Mouse (Mus musculus) MEL (cell line): ENCODE measurements around the gene Gm34302. TPM values are rescaled to one million over a fixed set of nuclear protein-coding genes. Genes with fewer than 3 reads are reported as not detected.
"Not testable (repeated sequence)": the region's sequence is repeated elsewhere in the genome, so short reads cannot be mapped to it uniquely, and the experiment has no call there.

Experiments
- DNase-seq: peaks from one replicate; pipeline ENCODE4 v3.0.0; 2011; ENCODE audit warnings: low read depth, low spot score
- H3K27ac ChIP-seq: 2 replicates; pipeline ENCODE4 v1.5.1; 2012; ENCODE audit warnings: low read depth, mild to moderate bottlenecking, control low read depth, low read length, moderate library complexity; ENCODE audit not compliant: control insufficient read depth
- H3K27me3 ChIP-seq, 2 experiments: fragments of 150-350 bp in 1 of 2; sonication (generic) in 1 of 2; 2 replicates each; pipeline ENCODE4 v1.6.1; 2012; ENCODE audit warnings: low read length in 2 of 2, mild to moderate bottlenecking in 2 of 2, improper control_type of control experiment in 1 of 2, moderate library complexity in 1 of 2; ENCODE audit not compliant: insufficient read depth in 2 of 2, control insufficient read depth in 1 of 2
- H3K36me3 ChIP-seq, 2 experiments: 2 replicates each; pipeline ENCODE4 v1.6.1; 2012 to 2014; ENCODE audit warnings: low read length in 2 of 2, improper control_type of control experiment in 1 of 2, inconsistent platforms in 1 of 2, mild to moderate bottlenecking in 1 of 2; ENCODE audit not compliant: insufficient read depth in 2 of 2, control insufficient read depth in 1 of 2
- H3K4me1 ChIP-seq, 2 experiments: fragments of 150-350 bp in 1 of 2; sonication (generic) in 1 of 2; 2 replicates each; pipeline ENCODE4 v1.6.1; 2012; ENCODE audit warnings: low read length in 2 of 2, improper control_type of control experiment in 1 of 2, mild to moderate bottlenecking in 1 of 2; ENCODE audit not compliant: insufficient read depth in 2 of 2, control insufficient read depth in 1 of 2
- H3K4me3 ChIP-seq, 2 experiments: fragments of 150-350 bp in 1 of 2; sonication (generic) in 1 of 2; 2 replicates each; pipeline ENCODE4 v1.5.1; 2012; ENCODE audit warnings: low read depth in 2 of 2, low read length in 2 of 2, mild to moderate bottlenecking in 2 of 2, moderate library complexity in 2 of 2, control low read depth in 1 of 2, improper control_type of control experiment in 1 of 2; ENCODE audit not compliant: control insufficient read depth in 1 of 2, insufficient read depth in 1 of 2
- H3K79me2 ChIP-seq: 2 replicates; pipeline ENCODE4 v1.6.1; 2012; ENCODE audit warnings: mild to moderate bottlenecking, low read length, moderate library complexity; ENCODE audit not compliant: control insufficient read depth, poor library complexity, insufficient read depth
- H3K9ac ChIP-seq: 2 replicates; pipeline ENCODE4 v1.6.1; 2012; ENCODE audit warnings: low read depth, mild to moderate bottlenecking, control low read depth, low read length, moderate library complexity; ENCODE audit not compliant: control insufficient read depth, poor library complexity, severe bottlenecking
- H3K9me3 ChIP-seq: fragments of 150-350 bp; sonication (generic); replicated peaks from 2 replicates; pipeline ENCODE4 v1.6.1; 2012; ENCODE audit warnings: mild to moderate bottlenecking, low read length, improper control_type of control experiment, moderate library complexity; ENCODE audit not compliant: insufficient read depth
- BHLHE40 ChIP-seq: IDR thresholded peaks from 2 replicates; pipeline ENCODE4 v1.6.1; 2012; ENCODE audit warnings: low read depth, mild to moderate bottlenecking, inconsistent platforms, low read length, improper control_type of control experiment, borderline replicate concordance
- CTCF ChIP-seq, 3 experiments: IDR thresholded peaks in 2 of 3; conservative IDR thresholded peaks in 1 of 3; 2 replicates each; pipeline ENCODE4 v1.5.1; 2011 to 2012; ENCODE audit warnings: low read length in 3 of 3, low read depth in 2 of 3, mild to moderate bottlenecking in 2 of 3, improper control_type of control experiment in 1 of 3, inconsistent platforms in 1 of 3, mixed read lengths in 1 of 3, moderate library complexity in 1 of 3; ENCODE audit not compliant: control insufficient read depth in 1 of 3, insufficient read depth in 1 of 3, poor library complexity in 1 of 3, severe bottlenecking in 1 of 3
- E2F4 ChIP-seq: IDR thresholded peaks from 2 replicates; pipeline ENCODE4 v1.6.1; 2011; ENCODE audit warnings: low read depth, low read length, improper control_type of control experiment, borderline replicate concordance
- ELF1 ChIP-seq: IDR thresholded peaks from 2 replicates; pipeline ENCODE4 v1.6.1; 2014; ENCODE audit warnings: low read depth, mild to moderate bottlenecking, inconsistent platforms, low read length, improper control_type of control experiment, moderate library complexity
- ETS1 ChIP-seq: IDR thresholded peaks from 2 replicates; pipeline ENCODE4 v1.6.1; 2012; ENCODE audit warnings: low read depth, mild to moderate bottlenecking, inconsistent platforms, low read length, improper control_type of control experiment, moderate library complexity
- GATA1 ChIP-seq: IDR thresholded peaks from 2 replicates; pipeline ENCODE4 v1.6.1; 2011; ENCODE audit warnings: low read depth, low read length, improper control_type of control experiment
- HCFC1 ChIP-seq: IDR thresholded peaks from 2 replicates; pipeline ENCODE4 v1.6.1; 2012; ENCODE audit warnings: low read depth, mild to moderate bottlenecking, inconsistent platforms, low read length, improper control_type of control experiment, moderate library complexity
- KAT2A ChIP-seq: conservative IDR thresholded peaks from 2 replicates; pipeline ENCODE4 v1.6.1; 2012; ENCODE audit warnings: low read depth, low read length, improper control_type of control experiment, inconsistent platforms
- MYC ChIP-seq: IDR thresholded peaks from 2 replicates; pipeline ENCODE4 v1.6.1; 2011; ENCODE audit warnings: low read depth, mild to moderate bottlenecking, low read length, improper control_type of control experiment, moderate library complexity
- NELFE ChIP-seq: IDR thresholded peaks from 2 replicates; pipeline ENCODE4 v1.6.1; 2011; ENCODE audit warnings: low read depth, low read length, improper control_type of control experiment
- NRF1 ChIP-seq: IDR thresholded peaks from 2 replicates; pipeline ENCODE4 v1.6.1; 2014; ENCODE audit warnings: low read depth, mild to moderate bottlenecking, inconsistent platforms, low read length, improper control_type of control experiment, moderate library complexity; ENCODE audit not compliant: poor library complexity, insufficient read depth, severe bottlenecking
- POLR2A ChIP-seq, 2 experiments: IDR thresholded peaks; 2 replicates each; pipeline ENCODE4 v1.6.1; 2011 to 2012; ENCODE audit warnings: low read length in 2 of 2, mild to moderate bottlenecking in 2 of 2, control low read depth in 1 of 2, improper control_type of control experiment in 1 of 2, low read depth in 1 of 2, moderate library complexity in 1 of 2; ENCODE audit not compliant: control insufficient read depth in 1 of 2, insufficient read depth in 1 of 2, poor library complexity in 1 of 2
- TAL1 ChIP-seq: IDR thresholded peaks from 2 replicates; pipeline ENCODE4 v1.6.1; 2012; ENCODE audit warnings: mild to moderate bottlenecking, inconsistent platforms, low read length, moderate library complexity, mixed read lengths
- TBP ChIP-seq: IDR thresholded peaks from 2 replicates; pipeline ENCODE4 v1.8.0; 2011; ENCODE audit warnings: low read depth, low read length, improper control_type of control experiment
- TCF12 ChIP-seq: IDR thresholded peaks from 2 replicates; pipeline ENCODE4 v1.6.1; 2014; ENCODE audit warnings: low read depth, mild to moderate bottlenecking, inconsistent platforms, low read length, improper control_type of control experiment, moderate library complexity
- USF1 ChIP-seq: IDR thresholded peaks from 2 replicates; pipeline ENCODE4 v1.6.1; 2014; ENCODE audit warnings: low read depth, mild to moderate bottlenecking, inconsistent platforms, low read length, improper control_type of control experiment, moderate library complexity
- USF2 ChIP-seq, 2 experiments: IDR thresholded peaks; 2 replicates each; pipeline ENCODE4 v1.6.1; 2011 to 2012; ENCODE audit warnings: improper control_type of control experiment in 2 of 2, low read length in 2 of 2, borderline replicate concordance in 1 of 2, inconsistent platforms in 1 of 2, low read depth in 1 of 2, mild to moderate bottlenecking in 1 of 2; ENCODE audit not compliant: insufficient read depth in 1 of 2
- ZKSCAN1 ChIP-seq: IDR thresholded peaks from 2 replicates; pipeline ENCODE4 v1.6.1; 2012; ENCODE audit warnings: low read depth, mild to moderate bottlenecking, inconsistent platforms, low read length, improper control_type of control experiment, moderate library complexity
- ZNF384 ChIP-seq: IDR thresholded peaks from 2 replicates; pipeline ENCODE4 v1.6.1; 2012; ENCODE audit warnings: low read depth, mild to moderate bottlenecking, inconsistent platforms, low read length, improper control_type of control experiment
- polyA plus RNA-seq, 2 experiments: library from polyadenylated mRNA; stranded (reverse) in 1 of 2; unstranded in 1 of 2; fragments of >175 nt in 1 of 2; fragments of >200 nt in 1 of 2; gene quantifications; 2 replicates each; pipeline versions ENCODE4 v1.2.1 to v1.2.4; 2012; ENCODE audit warnings: low replicate concordance in 2 of 2, low read depth in 1 of 2; ENCODE audit not compliant: insufficient read length in 2 of 2, insufficient read depth in 1 of 2, missing spikeins in 1 of 2
- total RNA-seq: library from RNA; depleted of rRNA; stranded (reverse); fragments of 300-350 nt; gene quantifications from 2 replicates; pipeline ENCODE4 v1.2.3, GENCODE M21; 2012

Gm34302 gene
- total and polyA plus RNA-seq, 3 experiments: not detected

DNA sequence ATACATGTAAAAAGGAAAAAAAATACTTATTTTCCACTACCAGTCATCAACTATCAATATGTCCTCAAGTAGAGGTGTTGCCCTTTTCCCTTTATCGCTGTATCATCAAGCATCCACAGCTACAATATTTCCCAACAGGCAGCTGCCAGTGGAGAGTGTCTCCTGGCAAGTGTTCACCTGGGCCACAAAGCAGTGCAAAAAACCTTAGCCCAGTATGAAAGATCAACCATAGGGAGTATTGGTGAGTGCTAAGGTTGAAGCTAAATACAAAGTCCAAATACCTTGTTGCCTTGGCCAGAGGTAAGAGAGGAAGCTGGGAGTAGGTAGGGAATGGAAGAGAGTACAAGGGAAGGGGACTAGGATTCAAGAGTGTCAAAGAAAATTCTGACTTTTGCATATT, 34.0 kb upstream of the Gm34302 start:
- Histone ChIP-seq H3K4me1 (no peaks in the 10 kb centered on the region), H3K79me2 (no peaks in the 10 kb centered on the region), H3K27ac (no peak overlapping the region), H3K9ac (no peak overlapping the region), H3K36me3 (no peaks in the 10 kb centered on the region), H3K4me3 (no peak overlapping the region), H3K27me3 (no peaks in the 10 kb centered on the region), H3K9me3 (no peaks in the 10 kb centered on the region)
- TF ChIP-seq USF1 (no peak), CTCF (IDR thresholded peaks at IDR 0.05 in 2 of 3, conservative IDR thresholded peaks at IDR 0.05 in 1 of 3; ENCODE audit: control insufficient read depth in 1 of 3, insufficient read depth in 1 of 3, low read depth in 2 of 3, low read length in 3 of 3, poor library complexity in 1 of 3, severe bottlenecking in 1 of 3) (no peak), TCF12 (no peak), NRF1 (no peak), TAL1 (no peak), ZKSCAN1 (no peak), BHLHE40 (no peak), ETS1 (no peak), ZNF384 (no peak), E2F4 (no peak), GATA1 (no peak), POLR2A (IDR thresholded peaks at IDR 0.05; ENCODE audit: control insufficient read depth in 1 of 2, insufficient read depth in 1 of 2, low read depth in 1 of 2, low read length in 2 of 2, poor library complexity in 1 of 2) (no peak), USF2 (IDR thresholded peaks at IDR 0.05; ENCODE audit: borderline replicate concordance in 1 of 2, insufficient read depth in 1 of 2, low read depth in 1 of 2, low read length in 2 of 2) (no peak), MYC (no peak), TBP (no peak), KAT2A (no peak), ELF1 (no peak), HCFC1 (no peak), NELFE (no peak)
- no peak for DNase-seq

DNA sequence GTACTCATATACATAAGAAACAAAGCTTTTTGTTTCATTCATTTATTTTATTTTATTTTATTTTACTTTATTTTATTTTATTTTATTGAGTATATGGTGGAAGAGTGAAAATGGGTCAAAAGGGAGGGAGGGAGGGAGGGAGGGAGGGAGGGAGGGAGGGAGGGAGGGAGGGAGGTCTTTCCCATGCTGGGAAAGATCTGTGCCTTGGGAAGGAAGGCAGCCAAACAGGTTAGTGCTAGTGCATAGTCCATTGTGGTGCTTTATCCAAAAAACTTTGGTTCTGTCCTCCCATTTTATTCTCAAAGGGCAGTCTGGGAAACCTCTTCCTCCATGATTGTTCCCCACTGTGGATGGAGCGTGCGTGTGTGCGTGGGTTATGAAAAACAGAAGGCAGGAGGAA, 32.6 kb upstream of the Gm34302 start:
- not testable (repeated sequence) for H3K79me2 ChIP-seq, H3K4me3 ChIP-seq

More for the DNA sequence above, 32.6 kb upstream of the Gm34302 start:
- not testable (repeated sequence) for DNase-seq, H3K27me3 ChIP-seq, H3K36me3 ChIP-seq, H3K27ac ChIP-seq, H3K9me3 ChIP-seq, H3K4me1 ChIP-seq, H3K9ac ChIP-seq
